Mouse (Mus musculus): ENCODE results near the gene Map3k15. TPM values are rescaled to one million over a fixed set of nuclear protein-coding genes. Genes with fewer than 3 reads are reported as not detected.

Gene Map3k15
- total RNA-seq (2015), result 9.3 and 9.9 TPM in 2 replicates
- total RNA-seq (2017), result 10.4 and 11.2 TPM in 2 replicates

DNA sequence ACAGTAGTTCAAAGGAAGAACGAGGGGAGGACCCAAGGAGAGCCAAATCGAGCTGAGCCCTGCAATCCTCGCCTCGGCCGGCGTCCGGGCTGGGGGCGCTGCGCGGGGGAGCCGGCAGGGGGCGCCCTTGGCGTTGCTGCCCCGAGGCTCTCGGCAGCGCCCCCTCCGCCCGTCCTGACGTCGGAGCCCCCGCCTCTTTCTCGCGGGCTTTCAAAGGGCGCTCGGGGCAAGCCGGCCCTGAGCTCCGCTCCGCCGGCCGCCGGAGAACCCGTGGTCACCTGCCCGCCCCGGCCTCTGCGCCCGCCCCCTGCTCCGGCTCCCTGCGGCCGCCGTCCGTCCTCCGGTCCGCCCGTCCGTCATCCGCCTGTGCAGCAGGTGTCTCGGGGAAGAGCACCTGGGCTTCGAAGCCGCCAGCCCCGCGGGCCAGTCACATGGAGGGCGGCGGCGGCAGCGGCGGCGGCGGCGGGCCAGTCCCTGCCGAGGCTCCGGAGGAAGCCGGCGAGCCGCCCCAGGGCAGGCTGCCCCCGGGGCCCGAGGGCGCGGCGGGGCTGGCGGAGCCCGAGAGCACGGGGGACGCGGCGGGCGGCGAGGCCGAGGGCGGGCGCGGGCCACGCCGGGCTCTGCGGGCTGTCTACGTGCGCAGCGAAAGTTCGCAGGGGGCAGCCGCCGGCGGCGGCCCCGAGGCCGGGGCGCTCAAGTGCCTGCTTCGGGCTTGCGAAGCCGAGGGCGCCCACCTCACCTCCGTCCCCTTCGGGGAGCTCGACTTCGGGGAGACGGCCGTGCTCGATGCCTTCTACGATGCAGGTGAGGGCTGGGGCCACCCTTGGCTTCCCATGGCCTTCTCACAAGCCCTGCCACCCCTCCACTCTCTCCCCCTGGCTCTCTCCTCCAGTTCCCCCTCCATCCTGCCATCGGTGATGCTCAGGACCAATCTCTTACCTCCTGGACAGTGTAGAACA, at the start of gene Map3k15:
Map3k15 (plus strand) TSS at position 432 of the 959 bp plus-strand sequence.
- peak; percentile 99 for ATAC-seq (ENCODE audit: poor library complexity, severe bottlenecking)

DNA sequence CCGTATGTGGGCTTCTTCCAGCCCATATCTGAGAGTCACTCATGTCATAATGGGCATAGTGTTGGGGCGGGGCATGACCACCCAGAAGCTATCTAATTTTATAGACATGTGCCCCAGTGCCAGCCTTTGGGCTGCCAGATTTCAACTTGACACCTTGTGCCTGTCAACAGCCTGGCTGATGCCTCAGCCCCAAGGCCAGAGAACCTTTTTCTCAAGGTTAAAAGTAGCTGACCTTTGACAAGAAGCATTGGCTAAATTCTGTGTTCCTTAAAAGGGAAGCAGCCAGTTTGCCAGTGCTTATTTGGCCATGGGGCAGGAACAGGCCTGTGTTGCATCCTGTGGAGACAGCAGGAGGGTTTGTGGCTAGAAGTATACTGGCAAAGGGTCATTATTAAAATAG, 45.7 kb upstream of the Map3k15 start:
- no peak for ATAC-seq (ENCODE audit: poor library complexity, severe bottlenecking)

DNA sequence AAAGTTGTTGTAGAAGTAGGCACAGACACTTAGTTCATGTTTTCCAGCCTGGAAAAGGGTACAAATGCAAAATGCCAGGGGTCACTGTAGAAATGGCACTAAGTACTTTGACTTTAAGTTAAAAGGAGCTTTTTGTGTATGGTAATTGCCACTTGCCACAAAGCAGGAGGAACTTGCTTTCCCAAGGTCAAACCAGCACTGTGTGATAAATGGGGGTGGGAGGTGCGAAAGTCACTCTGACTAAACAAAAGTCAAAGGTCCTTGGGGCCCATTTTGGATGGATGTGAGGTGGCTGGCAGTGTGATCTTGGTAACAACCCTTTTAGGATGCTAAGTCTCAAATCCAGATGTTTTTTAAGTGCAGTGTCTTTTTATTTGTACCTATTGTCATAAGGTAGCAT, 44.6 kb upstream of the Map3k15 start:
- ATAC-seq (ENCODE audit: poor library complexity, severe bottlenecking), result no peak

- ATAC-seq (ENCODE audit: poor library complexity, severe bottlenecking), result no peak
These were observed 34.4 kb upstream of the Map3k15 start for GRCm38 (mm10) chrX:159953546-159954429.

DNA sequence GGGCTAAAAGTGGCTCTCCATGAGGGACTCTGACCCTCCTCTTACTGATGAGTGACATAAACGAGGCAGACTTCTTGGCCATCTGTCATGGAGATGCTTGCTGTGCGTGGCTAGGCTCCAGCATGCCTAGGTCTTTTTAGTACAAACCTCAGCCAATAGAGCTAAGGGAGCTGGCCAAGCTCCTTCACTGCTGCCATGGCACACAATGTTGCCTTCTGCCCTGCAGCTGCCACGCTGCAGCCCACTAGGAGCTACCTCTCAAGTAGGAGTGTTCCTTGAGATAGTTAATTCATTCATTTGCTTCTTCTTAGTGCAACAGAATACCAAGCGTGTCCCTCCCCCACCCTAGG, 33.8 kb upstream of the Map3k15 start:
- ATAC-seq (ENCODE audit: poor library complexity, severe bottlenecking), result no peak

DNA sequence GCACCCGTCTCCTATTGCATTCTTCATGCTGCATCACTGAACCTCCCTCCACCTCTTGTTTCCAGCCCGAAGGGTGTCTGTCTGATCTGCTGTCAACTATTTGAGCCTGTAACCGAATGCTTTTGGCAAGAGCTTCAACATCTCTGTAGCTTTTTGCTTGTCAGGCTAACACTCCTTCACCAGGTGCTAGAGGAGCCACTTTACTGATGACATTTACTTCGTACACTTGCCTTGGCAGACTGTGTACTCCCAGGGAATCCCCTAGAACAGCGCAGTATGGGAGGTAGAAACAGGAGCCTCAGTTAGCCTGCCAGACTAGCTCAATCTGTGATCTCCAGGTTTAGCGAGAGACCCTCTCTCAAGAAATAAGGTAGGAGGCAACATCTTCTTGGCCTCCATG, 32.8 kb upstream of the Map3k15 start:
- ATAC-seq (ENCODE audit: poor library complexity, severe bottlenecking), result no peak

DNA sequence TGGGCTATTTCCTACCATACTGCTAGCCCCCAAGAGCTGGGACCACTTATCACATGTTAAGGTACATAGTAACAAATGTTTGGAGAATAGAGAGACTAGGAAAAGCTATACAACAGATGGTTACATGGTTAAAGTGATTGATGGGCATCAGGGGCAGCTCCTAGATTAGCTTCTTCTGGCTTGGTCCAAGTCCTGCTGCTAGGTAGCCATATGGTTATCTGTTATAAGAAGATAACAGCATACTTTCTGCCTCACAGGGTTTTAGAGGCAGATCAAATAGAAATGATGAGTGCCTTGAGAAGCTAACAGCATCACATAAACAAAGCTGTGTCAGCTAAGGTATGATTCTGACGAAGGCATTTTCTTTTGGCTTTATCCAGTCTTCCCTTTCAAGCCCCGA, 26.8 kb upstream of the Map3k15 start:
- ATAC-seq (ENCODE audit: poor library complexity, severe bottlenecking), result no peak

- peak; percentile 77 for ATAC-seq (ENCODE audit: poor library complexity, severe bottlenecking)
These were observed 25.0 kb upstream of the Map3k15 start for GRCm38 (mm10) chrX:159963273-159963672.

- ATAC-seq (ENCODE audit: poor library complexity, severe bottlenecking), result no peak
These were observed 24.3 kb upstream of the Map3k15 start for GRCm38 (mm10) chrX:159963925-159964324.

DNA sequence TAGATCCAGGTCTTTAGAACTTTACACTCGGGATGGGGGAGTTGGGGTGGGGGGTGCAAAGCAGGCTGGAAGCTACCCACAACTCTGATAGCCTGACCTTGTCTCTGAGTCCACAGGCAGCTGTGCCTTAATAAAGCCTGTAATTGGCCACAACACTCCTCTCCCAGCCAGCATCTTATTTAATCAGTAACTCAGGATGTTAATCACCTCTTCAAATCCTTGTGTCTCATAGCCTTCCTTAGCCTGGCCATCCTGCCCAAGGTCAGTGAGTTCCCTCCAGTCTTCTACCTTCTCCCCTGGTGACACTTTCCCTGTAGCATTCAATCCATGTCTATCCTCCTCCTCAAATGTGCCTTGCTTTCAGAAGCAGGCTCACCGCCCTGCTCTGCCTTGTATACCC, 19.2 kb upstream of the Map3k15 start:
- ATAC-seq (ENCODE audit: poor library complexity, severe bottlenecking), result no peak

GRCm38 (mm10) chrX:159971091-159971779, 17.0 kb upstream of the Map3k15 start:
- ATAC-seq (ENCODE audit: poor library complexity, severe bottlenecking), result no peak

DNA sequence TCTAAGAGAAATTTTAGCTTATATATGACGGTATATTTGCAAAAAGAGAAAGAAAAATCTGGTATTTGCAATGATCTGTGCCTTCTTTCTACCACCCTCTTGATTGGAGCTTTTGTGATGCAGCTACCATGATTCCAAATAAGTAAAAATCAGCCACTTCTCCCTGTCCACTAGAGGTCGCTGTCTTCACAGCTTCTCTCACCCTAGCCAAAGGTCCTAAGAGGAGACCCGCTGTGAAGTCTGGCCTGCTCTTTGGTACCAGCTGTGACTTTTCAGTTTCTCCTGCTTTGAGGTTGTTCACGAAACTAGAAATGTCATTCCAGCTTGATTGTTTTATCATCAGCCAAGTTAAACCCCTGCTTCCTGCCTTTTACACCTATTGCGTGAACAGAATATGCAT, 14.5 kb upstream of the Map3k15 start:
- peak; percentile 51; the same call in 1 of the 2 replicates for ATAC-seq (ENCODE audit: poor library complexity, severe bottlenecking)

DNA sequence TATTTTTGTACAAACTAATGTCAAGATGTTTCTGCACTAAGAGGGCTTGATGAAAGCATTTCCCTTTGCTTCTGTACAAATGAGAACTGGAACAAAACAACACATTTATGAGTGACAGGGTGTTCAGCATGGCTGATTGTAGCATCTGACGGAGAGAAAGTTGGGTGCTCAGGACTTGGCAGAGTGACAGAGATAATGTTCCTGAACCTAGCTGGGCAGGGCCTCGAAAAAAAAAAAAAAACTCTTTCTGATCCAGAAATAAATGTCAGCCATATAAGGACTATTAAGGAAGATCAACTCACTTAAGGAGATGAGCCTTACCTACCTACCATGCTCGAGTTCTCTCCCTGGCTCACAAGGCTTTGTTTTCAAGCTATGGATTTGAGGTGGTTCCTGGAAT, 12.0 kb upstream of the Map3k15 start:
- ATAC-seq (ENCODE audit: poor library complexity, severe bottlenecking), result no peak

GRCm38 (mm10) chrX:159995808-159996207, 7.6 kb downstream of the Map3k15 start:
- ATAC-seq (ENCODE audit: poor library complexity, severe bottlenecking), result no peak

DNA sequence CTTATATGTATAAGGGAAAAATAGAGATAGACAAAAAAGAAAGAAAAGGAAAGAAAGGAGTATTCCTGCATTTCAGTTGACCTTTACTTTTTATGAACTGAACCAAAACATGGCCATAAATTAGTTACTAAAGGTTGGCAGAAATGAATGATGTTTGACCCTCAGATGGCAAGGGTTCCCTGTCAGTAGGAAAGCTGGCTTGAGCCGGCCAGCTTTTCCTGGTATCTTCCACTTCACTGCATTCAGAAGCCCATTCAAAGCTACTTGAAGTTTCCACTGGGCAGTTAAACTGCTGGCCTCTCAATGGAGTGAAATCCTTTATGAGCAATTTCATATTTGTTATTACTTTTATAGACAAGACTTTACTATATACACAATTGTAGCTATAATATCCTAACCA, 65.1 kb downstream of the Map3k15 start:
- ATAC-seq (ENCODE audit: poor library complexity, severe bottlenecking), result no peak

DNA sequence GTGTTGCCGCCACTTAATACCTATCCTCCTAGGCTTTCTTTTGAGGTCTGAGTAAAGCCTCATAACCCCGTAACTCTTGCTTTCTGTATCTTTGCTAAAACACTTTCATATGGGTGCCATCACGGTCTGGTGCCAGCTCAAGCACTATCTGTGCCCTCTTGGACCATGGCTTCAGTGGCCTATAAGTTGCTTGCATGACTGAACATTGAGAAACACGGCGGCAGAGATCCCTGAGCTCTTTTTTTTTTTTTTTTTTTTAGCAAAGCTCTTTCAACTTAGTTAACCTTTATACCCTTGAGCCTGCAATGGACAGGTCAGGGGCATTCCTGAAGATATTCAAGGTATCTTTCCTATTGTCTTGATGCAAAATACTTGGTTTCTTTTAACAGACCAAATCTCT, 66.4 kb downstream of the Map3k15 start:
- ATAC-seq (ENCODE audit: poor library complexity, severe bottlenecking), result no peak

DNA sequence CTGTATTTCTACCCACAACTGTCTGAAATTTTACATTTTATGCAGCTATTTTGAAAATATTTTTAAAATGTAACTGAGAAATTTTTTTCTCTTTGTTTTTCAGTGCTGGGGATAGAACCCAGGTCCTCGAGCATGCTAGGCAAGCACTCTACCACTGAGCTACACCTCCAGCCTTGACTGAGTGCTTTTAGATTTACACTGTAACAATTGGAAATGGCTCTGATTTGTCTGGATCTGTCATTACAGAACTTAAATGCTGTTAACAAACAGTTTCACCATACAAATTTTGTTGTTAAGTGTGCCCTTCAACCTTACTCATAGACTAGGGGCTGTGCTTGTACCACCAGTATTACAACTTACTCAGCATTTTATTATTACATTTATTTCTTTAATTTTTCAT, 103.7 kb downstream of the Map3k15 start:
- ATAC-seq (ENCODE audit: poor library complexity, severe bottlenecking), result no peak

DNA sequence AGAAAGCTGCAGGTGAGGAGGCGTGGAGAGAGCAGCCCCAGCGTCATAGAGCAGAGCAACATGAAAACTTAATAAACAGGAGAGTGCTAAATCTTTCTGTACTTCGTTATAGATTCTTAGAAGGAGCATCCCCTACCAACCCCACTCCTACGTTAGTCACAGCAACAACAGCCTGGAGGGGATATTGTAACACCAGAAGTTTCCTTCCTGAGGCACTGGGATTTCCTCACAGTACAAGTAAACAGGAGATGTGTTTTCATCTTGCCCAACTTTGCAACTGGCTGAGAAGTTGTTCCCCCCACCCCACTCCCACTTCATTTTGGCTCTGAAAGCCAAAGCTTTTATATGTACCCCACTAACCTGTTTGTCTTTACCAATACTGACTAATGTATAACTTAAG, 119.6 kb downstream of the Map3k15 start:
- ATAC-seq (ENCODE audit: poor library complexity, severe bottlenecking), result peak; percentile 64; the same call in 1 of the 2 replicates

DNA sequence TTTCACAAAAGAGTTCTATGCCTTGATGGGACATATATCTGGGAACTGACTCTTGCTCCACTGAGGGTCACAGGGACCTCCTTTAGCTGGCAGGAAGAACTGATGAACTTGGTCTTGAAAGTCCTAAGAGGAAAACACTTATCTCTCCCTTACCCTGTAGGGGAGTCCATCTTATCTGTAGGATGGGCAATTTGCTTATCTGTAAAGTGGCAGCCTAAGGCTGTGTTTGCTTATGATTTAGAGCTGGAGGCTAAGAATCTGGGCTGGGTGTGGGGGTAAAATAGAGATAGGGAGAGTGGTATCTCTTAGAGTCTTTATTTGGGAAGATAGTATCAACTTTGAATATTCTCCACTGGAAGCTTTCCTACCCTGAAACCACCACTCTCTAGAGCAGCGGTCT, 125.5 kb downstream of the Map3k15 start:
- ATAC-seq (ENCODE audit: poor library complexity, severe bottlenecking), result no peak

GRCm38 (mm10) chrX:160116074-160116473, 127.8 kb downstream of the Map3k15 start:
- ATAC-seq (ENCODE audit: poor library complexity, severe bottlenecking), result peak; percentile 86

DNA sequence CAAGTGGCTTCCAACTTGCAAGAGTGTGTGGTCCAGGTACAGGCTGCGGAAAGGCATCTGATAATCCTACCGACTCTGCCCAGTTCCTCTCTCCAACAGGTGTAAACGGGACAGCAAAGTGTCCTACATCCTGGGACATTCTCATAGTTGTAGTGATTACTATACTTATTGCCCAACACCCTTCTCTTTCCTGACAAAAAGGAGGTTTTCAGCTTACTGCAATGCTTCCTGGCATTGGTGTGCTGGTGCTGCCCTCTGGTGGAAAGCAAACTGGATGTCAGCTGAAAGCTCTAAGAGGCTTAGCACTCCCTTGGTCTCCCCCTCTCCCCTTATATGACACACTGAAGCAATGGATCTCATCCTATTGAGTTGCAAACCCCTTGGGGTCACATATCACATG, 128.4 kb downstream of the Map3k15 start:
- peak; percentile 83 for ATAC-seq (ENCODE audit: poor library complexity, severe bottlenecking)

Measured in megakaryocyte, adult 5-6 weeks (primary cell).